Mouse (Mus musculus) G1E-ER4 (cell line): Measurements from ENCODE around the gene Nlrc3. TPM values are rescaled to one million over a fixed set of nuclear protein-coding genes. Genes with fewer than 3 reads are reported as not detected.

Source experiments
- GATA1 ChIP-seq: IDR thresholded peaks from one replicate; pipeline ENCODE4 v1.8.0; 2012; ENCODE audit warnings: low read length, inconsistent platforms
- polyA plus RNA-seq: library from polyadenylated mRNA; stranded (reverse); fragments of >175 nt; gene quantifications from 2 replicates; pipeline ENCODE4 v1.2.3, GENCODE M21; 2012

Nlrc3 gene
- polyA plus RNA-seq, 1 experiment, result 0.01 TPM

- TF ChIP-seq GATA1, result no peak
Measured at GRCm38 (mm10) chr16:3934701-3935100, 41.7 kb downstream of the Nlrc3 start.

DNA sequence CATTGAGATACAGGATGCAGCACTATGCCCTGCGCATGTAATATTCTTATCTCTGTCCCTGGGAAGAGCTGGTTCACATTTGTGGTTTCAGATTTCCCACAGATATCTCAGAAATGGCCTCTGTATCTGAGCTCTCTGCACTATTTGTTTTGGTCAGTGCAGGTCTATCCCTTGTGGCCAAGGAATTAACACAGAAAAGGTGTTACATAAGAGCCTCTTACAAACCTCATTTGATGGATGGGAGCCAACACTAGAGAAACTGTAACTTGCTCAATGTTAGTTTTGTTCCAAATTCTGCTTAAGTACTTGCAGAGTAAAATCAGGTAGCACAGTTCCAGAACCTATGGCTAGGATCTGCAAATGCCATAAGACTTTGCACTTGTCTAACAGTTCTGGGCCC, 42.3 kb downstream of the Nlrc3 start:
- no peak for TF ChIP-seq GATA1

DNA sequence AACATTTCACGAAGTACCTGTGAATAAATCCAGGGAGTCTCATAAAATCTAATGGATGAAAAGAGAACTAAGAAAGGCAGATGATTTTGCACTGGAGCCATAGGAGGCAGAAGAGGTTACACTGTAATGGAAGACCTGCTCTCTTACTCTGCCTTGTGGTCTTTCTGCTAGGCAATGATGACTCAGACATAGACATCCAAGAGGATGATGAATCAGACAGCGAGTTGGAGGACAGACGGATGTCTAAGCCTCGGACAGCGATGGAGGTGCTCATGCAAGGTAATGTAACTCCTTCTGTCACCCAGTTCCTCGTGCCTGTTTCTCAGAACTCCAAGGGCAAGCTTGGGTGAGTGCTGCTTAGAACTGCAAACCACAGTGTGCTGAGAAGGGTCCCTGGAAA, 42.9 kb downstream of the Nlrc3 start:
- no peak for TF ChIP-seq GATA1

DNA sequence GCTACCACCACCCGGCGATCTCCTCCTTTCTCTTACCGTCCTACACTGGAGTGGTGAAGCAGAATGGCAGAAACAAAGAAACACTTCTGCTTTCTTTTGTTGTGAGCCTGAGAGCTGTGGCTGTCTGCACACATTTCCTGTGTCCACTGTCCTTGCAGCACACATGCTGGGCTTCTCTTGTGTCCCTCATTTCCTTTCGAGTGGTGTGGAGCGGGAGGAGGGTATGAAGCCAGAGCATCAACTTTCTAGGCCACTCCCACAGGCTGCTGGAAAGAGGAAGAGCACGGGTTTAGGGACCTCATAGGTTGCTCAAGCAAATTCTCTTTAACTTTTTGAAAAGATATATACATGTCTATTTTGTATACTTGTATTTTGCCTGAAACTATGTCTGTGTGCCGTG, 47.3 kb downstream of the Nlrc3 start:
- TF ChIP-seq GATA1, result no peak

- TF ChIP-seq GATA1, result no peak
Measured at GRCm38 (mm10) chr16:3928582-3928981, 47.9 kb downstream of the Nlrc3 start.

DNA sequence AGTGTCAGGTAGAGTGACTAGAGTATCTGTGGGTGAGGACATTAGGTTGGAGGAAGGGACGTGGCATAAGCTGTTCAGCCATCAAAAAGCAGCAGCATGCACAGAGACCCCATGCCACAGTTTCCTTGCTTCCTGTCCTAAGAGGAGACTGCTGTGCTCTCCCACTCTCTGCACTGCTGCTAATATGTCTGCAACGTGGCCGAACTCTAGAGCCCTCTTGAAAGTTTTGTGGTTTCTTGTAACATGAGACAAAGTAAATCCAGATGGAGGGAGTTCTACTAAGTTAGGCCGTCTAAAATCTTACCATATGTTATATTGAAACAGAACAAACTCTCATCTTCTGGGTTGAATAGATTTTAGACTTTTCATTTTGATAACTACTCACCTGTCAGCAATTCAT, 52.5 kb downstream of the Nlrc3 start:
- TF ChIP-seq GATA1, result no peak

DNA sequence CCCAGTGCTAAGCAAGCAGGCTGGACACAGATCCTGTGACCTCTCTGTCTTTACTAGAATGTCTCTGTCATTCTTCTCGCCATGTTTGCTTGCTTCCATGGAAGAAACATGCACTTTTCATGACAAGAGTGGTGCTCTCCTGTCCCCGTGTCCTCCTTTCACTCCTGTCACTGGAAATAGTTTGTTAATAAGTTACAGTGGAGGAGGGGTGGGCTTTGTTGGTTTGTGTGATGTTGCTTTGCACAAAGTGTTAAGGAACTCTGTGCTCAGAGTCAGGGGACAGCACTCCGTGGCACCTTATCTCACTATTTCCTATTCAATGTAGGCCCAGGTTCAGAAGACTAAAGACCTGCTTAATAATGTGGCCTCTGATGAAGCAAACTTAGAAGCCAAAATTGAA, 52.9 kb downstream of the Nlrc3 start:
- no peak for TF ChIP-seq GATA1

DNA sequence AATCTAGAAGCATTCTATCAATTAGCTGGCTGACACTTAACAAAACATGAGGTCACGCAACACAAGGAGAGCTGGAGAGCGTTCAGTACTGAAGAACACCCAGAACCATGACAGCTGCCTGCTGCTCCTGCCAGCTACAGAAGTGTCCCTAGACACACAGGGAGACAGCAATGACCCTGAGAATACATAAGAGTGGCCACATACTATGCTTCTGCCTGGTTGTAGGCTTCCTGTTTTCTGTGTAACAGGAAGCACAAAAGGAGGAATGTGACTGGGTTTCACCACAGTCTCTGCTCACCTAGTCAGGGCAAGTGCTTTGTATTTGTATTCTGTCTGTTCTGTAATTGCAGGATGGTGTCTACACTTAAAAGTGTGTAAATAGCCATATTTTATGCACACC, 55.7 kb downstream of the Nlrc3 start:
- TF ChIP-seq GATA1, result no peak

DNA sequence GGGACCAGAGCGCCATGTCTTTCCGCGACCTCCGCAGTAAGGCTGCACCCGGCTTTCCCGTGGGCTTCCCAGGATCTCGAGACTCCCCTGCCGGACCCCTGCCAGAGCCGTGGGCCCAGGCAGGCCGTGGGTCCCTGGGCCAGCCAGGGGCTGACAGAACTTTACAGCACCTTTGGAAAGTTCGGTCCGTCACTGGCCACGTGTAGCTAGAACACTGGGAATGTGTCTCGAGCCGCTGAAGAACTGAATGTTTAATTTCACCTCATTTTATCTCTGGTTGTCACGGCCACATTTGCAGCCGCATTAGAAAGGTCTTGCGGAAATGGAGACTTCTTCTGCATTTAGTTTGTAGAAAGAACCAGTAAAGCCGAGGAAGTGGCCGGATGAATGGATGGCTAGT, 67.3 kb downstream of the Nlrc3 start:
- TF ChIP-seq GATA1, result no peak

DNA sequence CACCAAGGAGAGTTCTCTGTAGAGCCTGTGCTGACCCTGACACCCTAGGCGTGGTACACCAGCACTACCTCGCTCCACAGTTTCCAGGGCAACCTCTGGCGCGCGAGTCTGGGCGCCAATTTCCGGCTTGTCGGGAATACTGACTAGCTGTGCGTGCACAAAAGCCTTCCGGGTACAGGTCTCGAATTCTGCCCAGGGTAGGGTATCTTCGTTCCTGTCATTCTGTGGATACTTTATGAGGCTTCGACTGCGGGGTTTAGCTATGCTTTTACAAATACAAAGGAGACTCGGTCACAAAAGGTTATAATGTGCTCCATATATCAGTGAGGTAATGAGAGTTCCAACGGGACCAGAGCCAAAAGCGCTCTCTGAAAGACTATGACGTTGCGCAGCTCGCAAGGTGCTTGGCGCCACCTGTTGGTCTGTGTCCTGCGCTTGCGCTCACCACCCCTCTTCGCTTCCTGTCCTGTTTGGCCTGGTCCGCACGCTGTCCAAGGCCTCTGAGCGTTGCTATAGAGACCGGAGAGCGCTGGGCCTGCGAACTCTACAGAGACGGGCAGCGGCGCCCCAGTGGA, 67.8 kb downstream of the Nlrc3 start, which contains the start of the genes 1700037C18Rik and Cluap1:
Gene 1700037C18Rik (minus strand): TSS at position 153 of the 575 bp plus-strand sequence.
Gene Cluap1 (plus strand): TSS at position 265 of the 575 bp plus-strand sequence.
- TF ChIP-seq GATA1, result no peak

DNA sequence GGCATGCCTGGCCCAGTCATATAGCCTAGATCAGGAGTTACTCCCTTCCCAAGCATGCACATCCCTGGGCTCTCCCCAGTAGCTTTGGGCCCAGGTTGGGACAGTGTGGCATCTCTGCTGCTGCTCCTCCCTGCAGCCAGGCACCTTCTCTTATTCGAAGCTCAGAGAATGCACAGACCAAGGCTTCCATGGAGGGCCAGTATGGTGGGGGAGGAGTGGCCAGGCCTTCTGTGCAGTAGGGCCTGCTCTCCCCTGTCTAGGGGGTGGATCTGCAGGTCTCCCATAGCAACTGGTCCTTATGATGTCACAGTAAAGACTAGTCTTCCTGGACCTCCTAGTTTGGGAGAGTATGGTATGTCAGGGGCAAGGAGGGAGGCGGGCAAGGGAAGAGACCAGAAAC, 69.0 kb downstream of the Nlrc3 start:
- no peak for TF ChIP-seq GATA1

GRCm38 (mm10) chr16:3896553-3896952, 79.9 kb downstream of the Nlrc3 start:
- TF ChIP-seq GATA1, result no peak

DNA sequence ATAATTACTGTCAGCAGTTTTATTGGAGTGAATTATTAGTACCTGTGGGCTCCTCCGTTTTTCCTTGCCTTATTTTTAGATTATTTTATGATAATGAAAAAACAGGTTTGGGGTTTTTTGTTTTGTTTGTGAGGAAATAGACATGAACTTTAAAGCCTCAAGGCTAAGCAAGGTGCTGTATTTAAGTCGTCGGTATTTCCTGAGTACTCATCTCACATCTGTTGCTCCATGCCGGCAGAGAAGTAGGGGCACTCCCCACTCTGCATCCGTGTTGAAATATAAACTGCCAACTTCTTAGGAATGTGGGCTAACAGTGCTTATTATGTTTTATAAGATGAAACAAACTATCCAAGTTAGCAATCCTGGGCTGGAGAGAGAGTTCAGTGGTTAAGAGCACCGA, 80.4 kb downstream of the Nlrc3 start:
- no peak for TF ChIP-seq GATA1

GRCm38 (mm10) chr16:3895173-3895792, 81.1 kb downstream of the Nlrc3 start:
- TF ChIP-seq GATA1, result no peak

Other genes with a start within 250 kb of the Nlrc3 start
- 13.5 and 17.1 TPM in 2 replicates for gene Zfp263, start 232.5 kb downstream of the Nlrc3 start, polyA plus RNA-seq
- gene Olfr15, start 145.8 kb downstream of the Nlrc3 start, polyA plus RNA-seq, result not detected in 2 replicates
- 0.13 and 0.15 TPM in 2 replicates for gene Zfp174, start 129.4 kb downstream of the Nlrc3 start, polyA plus RNA-seq
- gene Naa60, start 104.3 kb downstream of the Nlrc3 start, polyA plus RNA-seq, result 26.7 and 31.0 TPM in 2 replicates
- 2.6 and 3.9 TPM in 2 replicates for gene Zfp597, start 92.1 kb downstream of the Nlrc3 start, polyA plus RNA-seq
- gene Gm20695, start 92.0 kb downstream of the Nlrc3 start, polyA plus RNA-seq, result not detected in 2 replicates
- gene 1700037C18Rik, start 67.9 kb downstream of the Nlrc3 start, polyA plus RNA-seq, result 9.7 and 12.7 TPM in 2 replicates
- 34.6 and 36.0 TPM in 2 replicates for gene Cluap1, start 67.8 kb downstream of the Nlrc3 start, polyA plus RNA-seq
- gene Slx4, start 27.1 kb upstream of the Nlrc3 start, polyA plus RNA-seq, result 15.2 and 26.2 TPM in 2 replicates
- gene Dnase1, start 60.3 kb upstream of the Nlrc3 start, polyA plus RNA-seq, result not detected in 2 replicates
- 266 and 381 TPM in 2 replicates for gene Trap1, start 101.2 kb upstream of the Nlrc3 start, polyA plus RNA-seq
- gene Crebbp, start 237.4 kb upstream of the Nlrc3 start, polyA plus RNA-seq, result 4.9 and 8.4 TPM in 2 replicates